ENCODE assay signal across 21 mouse cellular contexts in the genomic region with DNA sequence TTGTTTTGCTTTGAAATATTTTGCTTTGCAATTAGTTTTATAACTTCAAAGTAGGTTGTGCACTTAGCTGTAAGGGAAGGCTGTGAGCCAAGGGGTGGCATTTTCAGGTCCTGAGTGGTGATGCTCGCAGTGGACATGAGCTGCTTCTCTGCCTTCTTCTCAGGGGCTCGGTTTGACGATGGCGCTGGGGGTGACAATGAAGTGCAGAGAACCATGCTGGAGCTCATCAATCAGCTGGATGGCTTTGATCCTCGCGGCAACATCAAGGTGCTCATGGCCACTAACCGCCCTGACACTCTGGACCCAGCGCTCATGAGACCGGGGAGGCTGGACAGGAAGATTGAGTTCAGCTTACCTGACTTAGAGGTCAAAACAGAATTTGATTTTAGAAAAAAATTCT. TPM values are rescaled to one million over a fixed set of nuclear protein-coding genes. Genes with fewer than 3 reads are reported as not detected.
DNase-seq lines count a peak whose midpoint lies in the region; ATAC-seq and TF ChIP-seq lines count a peak whose summit lies in the region.
"Had no signal": no experiment of that assay in that cellular context is flagged by ENCODE, and none has a peak within 500 bp of the region (broad histone marks: within the 10 kb centered on the region; RNA-seq: fewer than 3 reads in every experiment).

No protein-coding gene starts in this region.

- no peak overlapping the region for H3K4me2 ChIP-seq in neural tube, embryonic 11.5 days (ENCODE audit: low read depth)
- no peak overlapping the region for H3K4me2 ChIP-seq in neural tube, embryonic 15.5 days

- no peaks in the 10 kb centered on the region for H3K4me1 ChIP-seq in heart, embryonic 10.5 days
- H3K4me1 ChIP-seq in heart, adult 2 months (ENCODE audit: control insufficient read depth, insufficient read depth, low read length): no peaks in the 10 kb centered on the region
- H3K4me1 ChIP-seq in neural tube, embryonic 11.5 days (ENCODE audit: control insufficient read depth, insufficient read depth, low read length): no peaks in the 10 kb centered on the region
- H3K4me1 ChIP-seq in neural tube, embryonic 15.5 days: no peaks in the 10 kb centered on the region

- H3K9me3 ChIP-seq in heart, embryonic 10.5 days: no peaks in the 10 kb centered on the region
- H3K9me3 ChIP-seq in neural tube, embryonic 11.5 days (ENCODE audit: control insufficient read depth, low read length): no peaks in the 10 kb centered on the region
- H3K9me3 ChIP-seq in neural tube, embryonic 15.5 days (replicated peaks): no peaks in the 10 kb centered on the region
- H3K9me3 ChIP-seq: G1E had no signal

- H3K4me3 ChIP-seq in heart, embryonic 10.5 days: no peak overlapping the region
- no peak overlapping the region for H3K4me3 ChIP-seq in heart, adult 2 months
- no peak overlapping the region for H3K4me3 ChIP-seq in neural tube, embryonic 11.5 days (ENCODE audit: low read depth, low read length)
- H3K4me3 ChIP-seq in neural tube, embryonic 15.5 days (replicated peaks): no peak overlapping the region

- H3K27me3 ChIP-seq in heart, embryonic 10.5 days (ENCODE audit: insufficient read depth, poor library complexity, severe bottlenecking): no peaks in the 10 kb centered on the region
- no peaks in the 10 kb centered on the region for H3K27me3 ChIP-seq in heart, adult 2 months (ENCODE audit: control insufficient read depth, insufficient read depth, low read length)
- H3K27me3 ChIP-seq in neural tube, embryonic 11.5 days (ENCODE audit: control insufficient read depth, insufficient read depth, low read length): no peaks in the 10 kb centered on the region
- H3K27me3 ChIP-seq in neural tube, embryonic 15.5 days (replicated peaks): no peaks in the 10 kb centered on the region
- H3K27me3 ChIP-seq: CH12.LX, Patski had no signal

- H3K9ac ChIP-seq in heart, adult 2 months (ENCODE audit: low read depth, low read length): no peak overlapping the region
- no peak overlapping the region for H3K9ac ChIP-seq in neural tube, embryonic 11.5 days (ENCODE audit: low read length)
- no peak overlapping the region for H3K9ac ChIP-seq in neural tube, embryonic 15.5 days (replicated peaks)

- ATAC-seq in neural tube, embryonic 11.5 days (ENCODE audit: insufficient read depth, low FRiP score, low TSS enrichment): no peak
- ATAC-seq in neural tube, embryonic 15.5 days (ENCODE audit: low FRiP score): no peak
- ATAC-seq: activated CD4-positive, CD25-positive, alpha-beta regulatory T cell, adult 4 months; CD4-positive, CD25-positive, alpha-beta regulatory T cell, adult 4 months; Patski had no signal

- no peak for TF ChIP-seq POLR2A in heart, adult 2 months (IDR thresholded peaks at IDR 0.05; ENCODE audit: insufficient read depth, low read depth, low read length)

- DNase-seq in heart, adult 11 months: peak; percentile 85
- no peak for DNase-seq in heart, postnatal 36 days
- DNase-seq in heart, embryonic 10.5 days (ENCODE audit: low spot score): peak; percentile 68
- DNase-seq in heart, adult 2 months: no peak
- peak; percentile 7 for DNase-seq in neural tube, embryonic 11.5 days (ENCODE audit: low spot score)
- DNase-seq: adrenal gland, adult 2 months; adrenal gland, adult 8-10 months; adrenal gland, postnatal 10 days; adrenal gland, postnatal 14 days; adrenal gland, postnatal 25 days; adrenal gland, postnatal 36 days; B cell, adult 2 months; cerebellum, adult 11 months; cerebellum, adult 11-12 months; cerebellum, adult 18-20 months had no signal

- 93% methylated on average over 9 of the region's 9 CpGs for WGBS in heart, embryonic 10.5 days
- WGBS in heart, adult 2 months: 96% methylated on average over 9 of the region's 9 CpGs
- WGBS in neural tube, embryonic 11.5 days: 90% methylated on average over 9 of the region's 9 CpGs
- 91% methylated on average over 9 of the region's 9 CpGs for WGBS in neural tube, embryonic 15.5 days

- TF ChIP-seq CTCF in heart, adult 2 months (IDR thresholded peaks at IDR 0.05): no peak

- H3K79me2 ChIP-seq in heart, adult 2 months (replicated peaks; ENCODE audit: control insufficient read depth, insufficient read depth, low read length): no peaks in the 10 kb centered on the region

- TF ChIP-seq EP300 in heart, adult 2 months (IDR thresholded peaks at IDR 0.05; ENCODE audit: insufficient read depth, low read depth, low read length): no peak

- peaks cover 61% of the 10 kb centered on the region for H3K36me3 ChIP-seq in heart, embryonic 10.5 days
- H3K36me3 ChIP-seq in heart, adult 2 months (ENCODE audit: control insufficient read depth, insufficient read depth, low read length): peaks cover 2% of the 10 kb centered on the region; the same call in 1 of the 2 replicates
- peaks cover 9% of the 10 kb centered on the region for H3K36me3 ChIP-seq in neural tube, embryonic 11.5 days (ENCODE audit: control insufficient read depth, insufficient read depth, low read length)
- peaks cover 51% of the 10 kb centered on the region for H3K36me3 ChIP-seq in neural tube, embryonic 15.5 days

- no peak overlapping the region for H3K27ac ChIP-seq in heart, embryonic 10.5 days
- H3K27ac ChIP-seq in heart, adult 2 months: no peak overlapping the region
- H3K27ac ChIP-seq in neural tube, embryonic 11.5 days (ENCODE audit: low read depth, low read length): no peak overlapping the region
- no peak overlapping the region for H3K27ac ChIP-seq in neural tube, embryonic 15.5 days (replicated peaks)

- intact Hi-C loops in heart, postnatal 36 days (cut with DNase I): no loop called here
- intact Hi-C loops in heart, adult 2 months (cut with DNase I): no loop called here

RNA-seq across cellular contexts. Expression of a gene that starts 17.8 kb away (rescaled TPM):
- 100 to 1,000 TPM in 1 of 2 experiments, 10 to 100 TPM in 1; 98.9 to 103 TPM for total RNA-seq in heart, postnatal 36 days (2021)
- 197 and 226 TPM in 2 replicates for polyA plus RNA-seq in heart, embryonic 10.5 days (2016; fragmentation: Nextera tagmentation; extraction: Ambion mirVana)
- 10 to 100 TPM; 87.3 to 97.5 TPM for total RNA-seq in heart, adult 2 months (2021)
- 33.7 and 57.6 TPM in 2 replicates for polyA plus RNA-seq in heart, adult 2 months (2012; rRNA removed)
- polyA plus RNA-seq in neural tube, embryonic 11.5 days (2014; fragmentation: Nextera tagmentation; extraction: Ambion mirVana): 245 and 260 TPM in 2 replicates
- 186 and 189 TPM in 2 replicates for polyA plus RNA-seq in neural tube, embryonic 15.5 days (2015; fragmentation: Nextera tagmentation; extraction: Ambion mirVana)

RNA-seq across cellular contexts. Expression of a gene that starts 17.9 kb away (rescaled TPM):
- 10 to 100 TPM; 21.2 to 22.8 TPM for total RNA-seq in heart, postnatal 36 days (2021)
- polyA plus RNA-seq in heart, embryonic 10.5 days (2016; fragmentation: Nextera tagmentation; extraction: Ambion mirVana): 63.2 and 82.9 TPM in 2 replicates
- 10 to 100 TPM; 20.9 to 21.5 TPM for total RNA-seq in heart, adult 2 months (2021)
- 4.1 and 4.9 TPM in 2 replicates for polyA plus RNA-seq in heart, adult 2 months (2012; rRNA removed)
- 91.2 and 92.4 TPM in 2 replicates for polyA plus RNA-seq in neural tube, embryonic 11.5 days (2014; fragmentation: Nextera tagmentation; extraction: Ambion mirVana)
- polyA plus RNA-seq in neural tube, embryonic 15.5 days (2015; fragmentation: Nextera tagmentation; extraction: Ambion mirVana): 69.9 and 77.8 TPM in 2 replicates

Comparison
In these comparisons a context has a peak if more than half of its experiments do, and no peak if none do; other contexts are left out.
1. DNase-seq: peak in heart, adult 11 months (single experiment), heart, embryonic 10.5 days (single experiment) and neural tube, embryonic 11.5 days (single experiment); none in heart, postnatal 36 days (0 of 2) and heart, adult 2 months (0 of 2).
2. RNA of a gene that starts 17.9 kb away (polyA plus RNA-seq): 91.2 to 92.4 TPM in neural tube, embryonic 11.5 days, 63.2 to 82.9 TPM in heart, embryonic 10.5 days and 69.9 to 77.8 TPM in neural tube, embryonic 15.5 days; 4.1 to 4.9 TPM in heart, adult 2 months; every median in the first group is over 10 times any median in the second.